Mouse (Mus musculus) liver, postnatal 0 days (tissue): ENCODE data around the gene Dnajc12.

Experiments used
- CTCF ChIP-seq: sonication (generic); IDR thresholded peaks from 2 replicates; pipeline ENCODE4 v1.5.1; 2016; ENCODE audit warnings: antibody characterized with exemption, low read depth
- EP300 ChIP-seq: IDR thresholded peaks from 2 replicates; pipeline ENCODE4 v1.6.1; 2016; ENCODE audit warnings: antibody characterized with exemption, low read depth, mild to moderate bottlenecking

GRCm38 (mm10) chr10:63457292-63458128 is 75.3 kb downstream of the Dnajc12 start:
- TF ChIP-seq CTCF: no peak
- no peak for TF ChIP-seq EP300
